In the genomic region with DNA sequence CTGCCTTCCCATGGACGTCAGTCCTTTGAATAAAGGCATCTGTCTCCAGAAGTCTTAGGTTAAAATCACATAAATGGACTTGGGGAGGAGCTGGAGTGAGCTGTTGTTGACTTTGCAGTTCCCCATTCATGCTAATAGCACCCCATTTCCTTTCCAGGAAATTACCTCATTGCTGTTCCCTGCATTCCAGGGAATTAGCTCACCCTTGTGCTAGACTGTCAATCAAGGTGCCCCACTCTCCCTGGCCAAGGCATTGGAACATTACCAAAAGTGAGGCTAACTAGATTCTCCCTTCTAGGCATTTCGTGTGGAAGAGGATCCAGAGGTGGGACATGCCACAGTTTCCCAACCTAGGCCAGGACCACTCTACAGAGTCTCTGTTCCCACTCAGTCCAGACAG, we compare ENCODE assay signal across 9 mouse cellular contexts.
A peak's percentile ranks its signal among the peaks of the same experiment; 100 is the strongest.
DNase-seq lines count a peak whose midpoint lies in the region; ATAC-seq and TF ChIP-seq lines count a peak whose summit lies in the region.
"Had no signal": no experiment of that assay in that cellular context is flagged by ENCODE, and none has a peak within 500 bp of the region (broad histone marks: within the 10 kb centered on the region; RNA-seq: fewer than 3 reads in every experiment).

No protein-coding gene starts in this region.

- no peak for TF ChIP-seq CTCF in layer of hippocampus, adult 2 months (conservative IDR thresholded peaks at IDR 0.05)

- 44% methylated on average over 2 of the region's 2 CpGs for WGBS in heart, embryonic 14.5 days
- WGBS in limb, embryonic 10.5 days, result 65% methylated on average over 2 of the region's 2 CpGs
- 36% methylated on average over 2 of the region's 2 CpGs for WGBS in stomach, embryonic 14.5 days

- 0 out of 2 replicates have a peak overlapping the region, but pooled peaks have one; percentile 8 for H3K27ac ChIP-seq in layer of hippocampus, adult 2 months
- peak overlapping the region; percentile 85 to 92 for H3K27ac ChIP-seq in heart, embryonic 14.5 days (replicated peaks in 1 of 2; ENCODE audit: control insufficient read depth in 1 of 2, insufficient read depth in 1 of 2, low read depth in 2 of 2, low read length in 2 of 2)
- peak overlapping the region; percentile 61 for H3K27ac ChIP-seq in limb, embryonic 10.5 days
- peak overlapping the region; percentile 70; the same call in 1 of the 2 replicates for H3K27ac ChIP-seq in stomach, embryonic 14.5 days (ENCODE audit: low read length)

- ATAC-seq in heart, embryonic 14.5 days (ENCODE audit: insufficient number of reproducible peaks, insufficient read depth, low FRiP score, low read depth), result 0 out of 2 replicates have a peak, but pooled peaks have one; percentile 31
- ATAC-seq in stomach, embryonic 14.5 days (ENCODE audit: insufficient number of reproducible peaks, insufficient read depth, low FRiP score, low read depth), result no peak

- H3K4me3 ChIP-seq in layer of hippocampus, adult 2 months, result no peak overlapping the region
- no peak overlapping the region for H3K4me3 ChIP-seq in heart, embryonic 14.5 days (ENCODE audit: control insufficient read depth in 1 of 2, insufficient read depth in 1 of 2, low read depth in 1 of 2, low read length in 2 of 2)
- no peak overlapping the region for H3K4me3 ChIP-seq in limb, embryonic 10.5 days
- no peak overlapping the region for H3K4me3 ChIP-seq in stomach, embryonic 14.5 days (ENCODE audit: low read depth, low read length)

- H3K36me3 ChIP-seq in heart, embryonic 14.5 days (ENCODE audit: control insufficient read depth, insufficient read depth, low read length), result no peaks in the 10 kb centered on the region
- H3K36me3 ChIP-seq in limb, embryonic 10.5 days, result no peaks in the 10 kb centered on the region
- H3K36me3 ChIP-seq in stomach, embryonic 14.5 days (ENCODE audit: control insufficient read depth, insufficient read depth, low read length), result no peaks in the 10 kb centered on the region

- peaks cover 14 to 21% of the 10 kb centered on the region in 2 experiments for H3K4me1 ChIP-seq in heart, embryonic 14.5 days (ENCODE audit: control insufficient read depth in 2 of 2, insufficient read depth in 2 of 2, low read length in 2 of 2)
- peaks cover 26% of the 10 kb centered on the region for H3K4me1 ChIP-seq in limb, embryonic 10.5 days
- peaks cover 15% of the 10 kb centered on the region for H3K4me1 ChIP-seq in stomach, embryonic 14.5 days (ENCODE audit: control insufficient read depth, insufficient read depth, low read length)

- no peak for DNase-seq in layer of hippocampus, adult 2 months (ENCODE audit: low spot score in 2 of 2)
- no peak for DNase-seq in layer of hippocampus, postnatal 36 days
- no peak for DNase-seq in limb, embryonic 10.5 days (ENCODE audit: low spot score)
- no peak for DNase-seq in ovary, postnatal 36 days (ENCODE audit: low spot score)
- DNase-seq in layer of hippocampus, postnatal 10 days (ENCODE audit: low spot score in 2 of 2), result no peak
- DNase-seq in urinary bladder, adult 18-20 months (ENCODE audit: low spot score in 2 of 2), result no peak
- DNase-seq: layer of hippocampus, adult 9-11 months had no signal

- H3K4me2 ChIP-seq in heart, embryonic 14.5 days (ENCODE audit: low read length), result no peak overlapping the region
- no peak overlapping the region for H3K4me2 ChIP-seq in stomach, embryonic 14.5 days (replicated peaks; ENCODE audit: low read depth, low read length)

- H3K9ac ChIP-seq in heart, embryonic 14.5 days (ENCODE audit: low read length), result no peak overlapping the region
- no peak overlapping the region for H3K9ac ChIP-seq in stomach, embryonic 14.5 days (replicated peaks; ENCODE audit: low read depth, low read length)

- H3K9me3 ChIP-seq in heart, embryonic 14.5 days (ENCODE audit: control insufficient read depth, low read length), result no peaks in the 10 kb centered on the region
- H3K9me3 ChIP-seq in limb, embryonic 10.5 days (replicated peaks), result no peaks in the 10 kb centered on the region
- no peaks in the 10 kb centered on the region for H3K9me3 ChIP-seq in stomach, embryonic 14.5 days (ENCODE audit: control insufficient read depth, low read depth, low read length)

- H3K27me3 ChIP-seq in heart, embryonic 14.5 days (ENCODE audit: control insufficient read depth, insufficient read depth, low read length), result no peaks in the 10 kb centered on the region
- no peaks in the 10 kb centered on the region for H3K27me3 ChIP-seq in limb, embryonic 10.5 days (ENCODE audit: low read depth, poor library complexity, severe bottlenecking)
- no peaks in the 10 kb centered on the region for H3K27me3 ChIP-seq in stomach, embryonic 14.5 days (ENCODE audit: control insufficient read depth, insufficient read depth, low read length)

Comparison
In these comparisons a context has a peak if more than half of its experiments do, and no peak if none do; other contexts are left out.
1. H3K27ac ChIP-seq: peak in every context shown above with its lines; median percentile 88 in heart, embryonic 14.5 days; 70 in stomach, embryonic 14.5 days; 61 in limb, embryonic 10.5 days; 8 in layer of hippocampus, adult 2 months.